Mouse (Mus musculus): ENCODE results near the gene Adam33.

- TF ChIP-seq CTCF (conservative IDR thresholded peaks at IDR 0.05; ENCODE audit: low read length) (no peak), POU5F1 (IDR thresholded peaks at IDR 0.05; ENCODE audit: borderline replicate concordance, low read length) (no peak)
These were observed 2.0 kb downstream of the Adam33 start for GRCm38 (mm10) chr2:131061607-131062006.
